Mouse (Mus musculus) E14TG2a.4 (cell line): ENCODE results near the gene Cry1.

Experiments
- CTCF ChIP-seq: conservative IDR thresholded peaks from 2 replicates; pipeline ENCODE4 v1.5.1; 2014; ENCODE audit warnings: low read length
- NANOG ChIP-seq: IDR thresholded peaks from 2 replicates; pipeline ENCODE4 v1.6.1; 2014; ENCODE audit warnings: borderline replicate concordance, low read length, mixed read lengths

DNA sequence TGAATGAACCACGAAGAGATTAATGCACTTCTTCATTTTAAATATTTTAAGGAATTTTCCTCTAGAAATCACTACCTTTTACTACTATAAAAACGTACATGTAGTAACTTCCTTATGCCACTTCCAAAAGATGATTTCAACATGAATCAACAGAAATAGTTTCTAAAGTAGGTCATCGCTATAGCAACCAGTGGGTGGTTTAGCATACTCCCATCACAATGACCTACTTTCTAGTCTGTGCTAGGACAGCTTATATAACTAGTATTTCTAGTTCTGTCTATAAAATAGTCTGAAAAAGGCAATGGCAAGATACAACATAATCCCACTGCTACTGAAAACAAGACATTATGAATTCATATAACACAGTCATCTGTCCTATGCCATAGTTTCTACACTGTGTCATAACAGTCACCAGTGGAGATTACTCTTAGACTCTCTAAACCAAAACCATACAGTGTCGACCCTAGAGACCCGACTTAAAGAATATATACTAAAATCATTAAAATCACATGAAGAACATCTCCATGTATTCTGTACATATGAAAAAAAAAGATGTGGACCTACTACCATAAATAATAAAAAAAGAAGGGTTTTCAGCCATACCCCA lies 23.0 kb downstream of the Cry1 start:
- no peak for TF ChIP-seq CTCF
- TF ChIP-seq NANOG: no peak
